Mouse (Mus musculus): Measurements from ENCODE around the gene Dhx32. TPM values are rescaled to one million over a fixed set of nuclear protein-coding genes. Genes with fewer than 3 reads are reported as not detected.
"Not testable (repeated sequence)": the region's sequence is repeated elsewhere in the genome, so short reads cannot be mapped to it uniquely, and the experiment has no call there.

The Dhx32 gene
- total RNA-seq, 2 experiments from 2014 or later: 4.8 to 24.2 TPM

DNA sequence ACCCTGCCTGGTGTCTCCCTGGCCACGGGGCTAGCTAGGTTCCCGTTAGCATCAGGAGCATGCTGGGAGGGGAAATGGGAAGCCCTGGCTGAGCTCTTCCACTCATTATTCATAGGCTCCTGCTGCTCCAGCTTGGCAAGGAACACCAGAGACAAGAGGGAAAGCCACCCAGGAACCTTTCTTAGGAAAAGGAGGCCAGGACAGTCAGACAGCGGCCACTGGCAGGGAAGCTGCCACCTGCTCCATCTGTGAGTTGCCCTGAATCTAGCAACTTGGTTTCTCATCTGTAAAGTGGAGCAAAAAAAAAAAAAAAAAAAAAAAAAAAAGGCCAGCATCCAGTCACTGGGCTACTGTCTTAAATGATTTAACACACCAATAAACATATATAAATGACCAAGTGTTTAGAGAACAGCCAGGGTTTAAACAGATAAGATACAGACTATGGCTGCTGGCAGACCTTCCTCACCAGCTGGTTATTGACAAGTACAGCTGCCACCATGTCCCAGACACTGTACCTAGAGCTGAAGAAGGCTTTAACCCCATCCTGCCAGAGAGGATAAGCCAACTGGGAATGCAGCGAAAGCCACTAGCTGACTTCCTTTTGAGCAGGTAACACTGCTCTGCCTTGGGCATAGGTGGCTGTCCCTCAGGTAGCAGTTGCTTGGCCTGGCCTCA is 50.4 kb downstream of the Dhx32 start:
- ATAC-seq (replicated peaks; ENCODE audit: low FRiP score, poor library complexity, severe bottlenecking): no peak

DNA sequence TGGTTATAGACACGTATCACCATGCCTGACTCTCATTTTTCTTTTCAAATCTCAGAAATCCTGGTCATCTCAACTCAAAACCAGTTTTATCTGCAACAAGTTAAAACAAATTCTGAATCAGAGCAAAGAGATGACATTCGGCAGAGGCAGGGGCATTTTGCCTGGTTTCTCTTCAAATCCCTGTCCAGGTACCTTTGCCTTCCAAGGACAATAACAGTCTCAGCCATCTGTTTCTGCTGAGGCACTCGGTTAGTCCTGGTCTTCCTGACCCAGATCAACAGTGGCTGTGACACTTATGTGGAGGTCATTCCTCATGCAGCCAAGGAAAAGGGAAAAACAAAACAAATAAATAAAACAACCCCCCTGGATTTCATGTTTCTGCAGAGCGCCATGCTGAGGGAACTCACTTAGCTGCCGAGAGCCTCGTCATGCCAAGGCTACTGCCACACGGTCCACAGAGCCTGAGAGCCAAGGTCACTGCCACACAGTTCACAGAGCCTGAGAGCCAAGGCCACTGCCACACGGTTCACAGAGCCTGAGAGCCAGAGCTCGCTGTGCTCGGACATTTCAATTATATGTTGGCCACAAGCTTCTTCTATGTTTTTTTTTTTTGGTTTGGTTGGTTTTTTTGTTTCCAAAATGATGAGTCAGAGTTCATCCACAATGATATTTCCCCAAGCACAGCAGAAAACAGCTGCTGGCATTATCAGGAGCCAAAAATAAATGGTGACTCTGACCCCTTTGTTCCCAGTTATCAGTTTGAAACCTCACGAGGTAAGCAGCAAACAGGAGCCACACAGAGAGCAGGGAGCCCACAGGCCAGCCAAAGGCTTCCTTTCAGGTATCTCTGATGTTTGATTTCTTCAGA is 52.0 kb downstream of the Dhx32 start:
- no peak for ATAC-seq (replicated peaks; ENCODE audit: low FRiP score, poor library complexity, severe bottlenecking)

DNA sequence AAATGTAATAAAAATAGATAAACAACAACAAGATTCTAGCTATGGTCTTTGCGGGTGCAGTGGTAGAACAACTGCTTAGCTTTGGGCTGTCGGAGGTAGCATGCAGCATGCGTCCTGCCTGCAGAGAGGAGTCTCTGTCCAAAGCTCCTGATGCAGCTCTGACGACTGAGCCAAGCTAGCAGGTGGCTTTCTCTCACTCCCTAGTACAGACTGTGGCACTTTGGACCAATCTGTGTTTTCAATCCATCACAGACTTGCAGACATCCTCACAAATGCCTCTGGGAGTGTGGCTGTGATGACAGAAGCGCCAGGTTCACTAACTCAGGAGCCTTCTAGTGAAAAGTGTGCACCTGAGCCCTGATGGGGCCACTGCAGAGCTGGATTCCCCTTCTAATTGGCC is 53.2 kb downstream of the Dhx32 start:
- no peak for ATAC-seq (replicated peaks; ENCODE audit: low FRiP score, poor library complexity, severe bottlenecking)

DNA sequence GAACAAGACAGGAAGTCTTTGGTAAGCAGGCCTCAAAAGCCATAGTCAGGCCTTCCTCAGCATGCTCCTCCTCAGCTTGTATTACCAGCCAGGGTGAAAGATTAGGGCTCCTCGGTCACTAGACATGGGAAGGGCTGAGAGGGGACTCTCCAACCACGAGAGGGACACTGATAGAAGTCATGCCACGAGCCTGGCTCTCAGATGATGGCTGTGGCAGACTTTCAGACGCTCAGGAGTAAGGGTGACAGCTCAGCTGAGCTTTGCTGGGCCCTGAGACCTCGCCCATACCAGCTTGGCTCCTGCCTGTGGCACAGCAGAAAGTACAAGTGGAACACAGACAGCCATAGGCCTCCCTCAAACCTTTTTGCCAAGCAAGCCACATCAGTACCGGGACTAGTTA is 55.5 kb downstream of the Dhx32 start:
- ATAC-seq (replicated peaks; ENCODE audit: low FRiP score, poor library complexity, severe bottlenecking): no peak

DNA sequence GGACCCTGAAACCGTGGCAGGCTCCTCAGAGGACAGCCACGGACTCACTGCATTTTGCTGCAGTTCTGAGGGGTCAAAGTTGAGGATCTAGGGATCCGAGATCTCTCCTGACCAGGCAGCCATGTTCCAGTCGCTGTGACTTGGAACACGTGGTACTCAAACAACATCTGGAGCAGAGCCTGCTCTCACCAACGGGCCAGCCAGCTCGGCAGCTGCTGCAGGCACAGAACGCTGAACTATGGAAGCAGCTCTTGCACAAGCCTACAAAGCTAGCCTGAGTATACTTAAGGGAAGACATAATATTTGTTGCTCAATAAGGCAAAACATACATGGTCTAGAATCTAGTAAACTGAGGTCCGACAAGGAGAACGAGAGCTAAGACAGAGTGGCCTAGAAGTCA is 57.0 kb downstream of the Dhx32 start:
- no peak for ATAC-seq (replicated peaks; ENCODE audit: low FRiP score, poor library complexity, severe bottlenecking)

DNA sequence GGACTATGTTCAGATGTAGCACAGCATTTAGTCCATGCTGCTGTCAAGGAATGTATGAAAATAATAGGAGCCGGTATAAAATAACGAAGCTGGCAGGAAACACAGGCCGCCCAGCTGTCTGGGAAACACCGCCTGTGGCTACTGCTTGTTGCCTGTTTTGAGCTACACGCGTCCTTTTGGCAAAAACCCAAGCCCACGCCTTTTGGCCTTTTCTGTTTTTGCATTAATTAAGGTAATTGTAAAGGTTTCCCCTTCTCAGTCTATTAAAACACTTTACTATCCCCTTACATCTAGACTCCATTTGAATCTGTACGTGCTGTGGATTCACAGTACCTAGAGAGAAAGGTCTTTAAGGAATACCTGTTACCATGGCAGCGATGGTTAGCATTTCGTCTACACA is 57.7 kb downstream of the Dhx32 start:
- ATAC-seq (replicated peaks; ENCODE audit: low FRiP score, poor library complexity, severe bottlenecking): no peak

DNA sequence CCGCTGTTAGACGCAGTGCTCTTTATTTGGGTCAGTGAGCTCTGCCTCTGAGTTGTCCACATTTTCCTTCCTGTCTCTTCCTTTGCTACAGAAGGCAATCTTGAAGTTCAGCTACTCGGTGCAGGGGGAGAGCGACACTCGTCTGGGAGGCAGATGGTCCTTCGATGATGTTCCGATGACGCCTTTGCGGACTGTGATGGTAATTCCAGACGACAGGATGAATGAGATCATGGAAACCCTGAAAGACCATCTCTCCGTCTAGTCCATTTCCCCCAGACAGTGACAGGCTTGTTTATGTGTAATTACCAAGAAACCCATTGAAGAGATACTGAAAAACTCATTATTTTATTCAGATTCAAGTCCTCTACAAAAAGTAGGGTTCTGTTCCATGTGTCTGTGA is 61.9 kb downstream of the Dhx32 start:
- no peak for ATAC-seq (replicated peaks; ENCODE audit: low FRiP score, poor library complexity, severe bottlenecking)

DNA sequence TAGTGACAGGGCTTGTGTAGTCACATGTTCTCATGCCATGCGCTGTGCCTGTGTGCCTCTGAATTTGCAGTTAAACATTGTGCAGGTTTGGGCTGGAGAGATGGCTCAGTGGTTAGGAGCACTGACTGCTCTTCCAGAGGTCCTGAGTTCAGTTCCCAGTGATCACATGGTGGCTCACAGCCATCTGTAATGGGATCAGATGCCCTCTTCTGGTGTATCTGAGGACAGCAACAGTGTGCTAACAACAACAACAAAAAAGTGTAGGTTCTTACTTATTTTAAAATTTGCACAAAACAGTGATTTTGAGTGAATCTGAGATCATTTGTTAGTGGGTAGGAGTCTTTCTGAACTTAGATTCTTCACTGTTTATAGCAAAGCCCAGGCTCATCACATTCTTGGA is 63.9 kb downstream of the Dhx32 start:
- ATAC-seq (replicated peaks; ENCODE audit: low FRiP score, poor library complexity, severe bottlenecking): no peak

DNA sequence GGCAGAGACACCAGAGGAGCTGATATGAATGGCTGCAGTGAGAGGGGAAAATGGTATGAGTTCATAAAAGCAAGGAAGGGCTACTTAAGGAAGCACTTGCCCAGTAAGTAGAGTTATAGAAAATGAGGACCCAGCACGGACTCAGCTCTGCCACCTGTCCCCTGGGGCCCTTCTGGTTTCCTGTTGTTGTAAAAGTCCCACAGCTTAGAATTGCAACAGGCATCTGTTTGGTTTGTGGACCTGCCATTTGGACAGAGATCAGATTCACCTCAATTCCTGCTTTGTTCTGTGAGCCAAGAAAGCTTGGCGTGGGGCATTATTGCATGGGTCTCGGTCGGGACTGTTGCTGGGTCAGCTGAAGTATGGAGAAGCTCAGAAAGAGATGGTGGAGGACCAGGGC is 67.1 kb downstream of the Dhx32 start:
- no peak for ATAC-seq (replicated peaks; ENCODE audit: low FRiP score, poor library complexity, severe bottlenecking)

DNA sequence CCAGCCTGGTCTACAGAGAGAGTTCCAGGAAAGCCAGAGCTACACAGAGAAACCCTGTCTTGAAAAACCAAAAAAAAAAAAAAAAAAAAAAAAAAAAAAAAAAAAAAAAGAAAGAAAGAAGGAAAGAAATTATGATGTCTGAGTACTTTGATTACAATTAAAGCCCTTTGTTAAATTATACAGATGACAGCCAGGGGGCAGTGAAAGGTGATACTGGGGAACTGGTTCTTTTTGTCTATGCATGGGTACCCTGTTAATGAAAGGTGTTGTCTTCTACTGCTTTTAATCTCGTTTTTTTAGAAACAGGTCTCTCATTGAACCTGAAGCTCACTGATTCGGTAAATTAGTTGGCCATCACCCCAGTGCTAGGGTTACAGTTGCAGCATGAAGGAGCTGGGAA is 75.2 kb downstream of the Dhx32 start:
- ATAC-seq (replicated peaks; ENCODE audit: low FRiP score, poor library complexity, severe bottlenecking): no peak

DNA sequence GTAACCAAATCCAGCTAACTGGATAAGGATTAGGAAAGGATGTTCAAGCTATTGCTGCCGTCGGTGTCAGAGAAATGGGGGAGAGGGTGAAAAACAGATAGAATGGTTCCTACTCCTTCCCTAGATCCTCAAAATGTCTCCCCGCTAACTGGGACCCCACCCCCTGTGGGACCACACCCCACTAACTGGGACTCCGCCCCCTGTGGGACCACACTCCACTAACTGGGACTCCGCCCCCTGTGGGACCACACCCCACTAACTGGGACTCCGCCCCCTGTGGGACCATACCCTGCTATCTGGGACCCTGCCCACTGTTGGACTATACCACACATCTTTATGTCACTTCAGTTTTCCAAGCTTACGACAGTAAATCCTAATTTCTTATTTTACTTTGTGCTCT is 78.6 kb downstream of the Dhx32 start:
- no peak for ATAC-seq (replicated peaks; ENCODE audit: low FRiP score, poor library complexity, severe bottlenecking)

DNA sequence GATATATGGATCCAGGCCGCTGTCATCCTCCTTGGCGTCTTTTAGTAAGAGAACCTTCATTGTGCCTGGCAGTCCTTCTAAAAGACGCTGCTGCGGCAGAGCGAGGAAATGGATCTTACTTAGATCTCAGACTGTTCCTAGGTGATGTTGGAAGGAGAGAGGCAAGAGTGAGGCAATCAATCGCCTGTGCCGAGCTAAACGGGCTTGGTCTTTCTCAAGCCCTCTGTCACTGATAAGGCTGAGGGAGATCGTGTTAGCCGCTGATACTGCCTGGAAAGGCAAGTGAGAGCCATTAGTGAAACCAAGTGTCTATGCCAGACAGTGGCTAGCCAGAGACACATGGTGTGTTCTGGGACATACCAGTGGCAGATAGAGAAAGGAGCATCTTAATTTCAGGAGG is 80.2 kb downstream of the Dhx32 start:
- peak; percentile 84 for ATAC-seq (replicated peaks; ENCODE audit: low FRiP score, poor library complexity, severe bottlenecking)

DNA sequence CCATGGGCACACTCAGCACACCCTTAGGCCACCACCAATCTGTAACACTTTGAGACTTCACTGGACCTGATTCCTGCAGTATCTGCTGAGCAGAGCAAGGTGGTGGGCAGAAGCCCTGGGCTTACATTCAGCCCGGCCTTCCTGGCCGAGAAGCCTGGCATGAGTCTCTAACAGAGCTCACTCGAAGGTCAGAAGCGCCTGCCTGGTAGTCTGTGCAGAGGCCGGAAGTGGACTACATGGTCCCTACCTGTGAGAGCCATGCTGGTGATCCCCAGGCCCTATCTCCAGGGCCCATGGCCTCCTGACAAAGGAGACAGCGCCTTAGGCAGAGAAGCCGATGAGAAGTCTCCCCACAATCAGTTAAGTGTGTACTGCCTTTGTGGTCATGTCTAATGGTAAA is 81.2 kb downstream of the Dhx32 start:
- ATAC-seq (replicated peaks; ENCODE audit: low FRiP score, poor library complexity, severe bottlenecking): 0 out of 2 replicates have a peak, but pooled peaks have one; percentile 2

DNA sequence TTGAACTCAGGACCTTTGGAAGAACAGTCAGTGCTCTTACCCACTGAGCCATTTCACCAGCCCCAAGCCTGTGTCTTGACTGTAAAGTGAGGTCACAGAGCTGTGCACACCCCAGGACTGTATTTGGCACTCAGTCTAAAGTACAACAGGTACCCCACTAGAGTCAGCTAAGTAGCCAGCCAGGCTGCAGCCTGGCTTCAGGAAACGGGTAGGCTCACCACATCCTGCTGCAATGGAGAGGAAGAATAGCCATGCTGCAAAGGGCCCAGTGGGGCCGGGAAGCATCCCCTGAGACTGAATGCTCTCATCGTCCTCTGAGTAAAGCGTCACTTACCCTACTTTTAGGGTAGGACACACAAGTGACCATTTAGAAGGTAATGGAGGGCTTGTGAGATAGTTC is 82.6 kb downstream of the Dhx32 start:
- ATAC-seq (replicated peaks; ENCODE audit: low FRiP score, poor library complexity, severe bottlenecking): no peak

DNA sequence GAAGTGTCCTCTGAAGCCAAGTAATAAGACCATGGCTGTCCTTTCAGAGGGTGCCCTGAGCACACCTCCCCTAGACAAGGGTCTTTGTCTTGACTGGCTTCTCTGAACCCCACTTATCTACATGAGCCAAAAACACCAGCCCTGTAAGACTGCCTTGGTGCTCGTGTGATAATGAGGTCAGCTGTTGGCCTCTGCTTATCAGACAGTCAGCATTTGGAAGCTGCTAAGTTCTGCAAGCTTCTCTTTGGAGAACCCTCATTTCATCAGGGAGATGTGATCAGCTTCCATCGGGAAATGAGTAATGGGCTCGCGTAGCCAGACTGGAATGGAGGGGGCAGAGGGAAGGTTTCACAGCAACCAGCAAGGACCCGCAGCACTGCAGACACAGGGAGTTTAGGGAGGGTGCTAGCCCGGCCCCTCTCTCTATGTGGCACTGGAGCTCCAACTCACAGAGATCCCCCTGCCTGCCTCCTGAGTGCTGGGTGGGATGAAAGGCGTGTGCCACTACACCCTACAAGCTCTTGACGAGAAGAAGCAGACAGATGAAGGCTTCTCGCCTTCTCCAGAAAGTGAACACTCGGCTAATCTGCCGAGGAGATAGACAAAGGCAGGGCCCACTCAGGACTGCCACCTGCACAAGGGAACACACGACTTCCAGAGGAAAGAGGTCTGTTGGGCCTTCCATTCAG is 84.4 kb downstream of the Dhx32 start:
- ATAC-seq (replicated peaks; ENCODE audit: low FRiP score, poor library complexity, severe bottlenecking): peak; percentile 68

DNA sequence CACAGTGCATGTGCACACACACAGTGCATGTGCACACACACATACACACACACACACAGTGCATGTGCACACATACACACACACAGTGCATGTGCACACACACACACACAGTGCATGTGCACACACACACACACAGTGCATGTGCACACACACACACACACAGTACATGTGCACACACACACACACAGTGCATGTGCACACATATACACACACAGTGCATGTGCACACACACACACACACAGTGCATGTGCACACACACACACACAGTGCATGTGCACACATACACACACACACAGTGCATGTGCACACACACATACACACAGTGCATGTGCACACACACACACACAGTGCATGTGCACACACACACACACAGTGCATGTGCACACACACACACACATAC is 96.9 kb downstream of the Dhx32 start:
- ATAC-seq (replicated peaks; ENCODE audit: low FRiP score, poor library complexity, severe bottlenecking): not testable (repeated sequence)

DNA sequence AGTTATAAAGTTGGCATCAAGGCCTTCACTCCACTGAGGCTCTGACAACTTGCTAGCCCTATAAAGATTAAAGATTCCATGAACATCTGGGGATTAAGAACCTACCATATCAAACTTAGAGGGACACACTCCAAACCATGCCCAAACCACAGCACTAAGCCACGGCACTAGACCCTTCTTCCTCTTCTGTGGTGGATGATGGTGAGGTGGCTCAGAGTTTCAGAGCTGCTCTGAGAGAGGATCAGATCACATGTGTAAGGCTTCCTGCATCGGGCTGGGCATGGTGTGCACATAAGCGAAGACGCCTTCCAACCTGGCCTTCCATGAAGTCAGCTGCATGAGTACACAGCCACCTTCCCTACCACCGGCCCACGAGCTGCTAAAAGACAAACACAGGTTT is 97.8 kb downstream of the Dhx32 start:
- no peak for ATAC-seq (replicated peaks; ENCODE audit: low FRiP score, poor library complexity, severe bottlenecking)

DNA sequence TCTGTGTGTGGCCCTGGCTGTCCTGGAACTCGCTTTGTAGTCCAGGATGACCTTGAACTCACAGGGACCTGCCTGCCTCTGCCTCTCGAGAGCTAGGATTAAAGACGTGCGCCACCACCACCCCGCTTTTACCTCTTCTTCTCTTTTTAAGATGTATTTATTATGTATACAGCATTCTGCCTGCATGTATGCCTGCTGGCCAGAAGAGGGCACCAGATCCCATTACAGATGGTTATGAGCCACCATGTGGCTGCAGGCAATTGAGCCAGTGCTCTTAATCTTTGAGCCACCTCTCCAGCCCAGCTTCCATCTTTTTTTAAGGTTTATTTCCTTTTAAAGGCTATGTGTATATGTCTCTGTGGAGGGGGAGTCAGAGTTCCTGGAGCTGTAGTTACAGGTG is 98.4 kb downstream of the Dhx32 start:
- no peak; the same call in 1 of the 2 replicates for ATAC-seq (replicated peaks; ENCODE audit: low FRiP score, poor library complexity, severe bottlenecking)

DNA sequence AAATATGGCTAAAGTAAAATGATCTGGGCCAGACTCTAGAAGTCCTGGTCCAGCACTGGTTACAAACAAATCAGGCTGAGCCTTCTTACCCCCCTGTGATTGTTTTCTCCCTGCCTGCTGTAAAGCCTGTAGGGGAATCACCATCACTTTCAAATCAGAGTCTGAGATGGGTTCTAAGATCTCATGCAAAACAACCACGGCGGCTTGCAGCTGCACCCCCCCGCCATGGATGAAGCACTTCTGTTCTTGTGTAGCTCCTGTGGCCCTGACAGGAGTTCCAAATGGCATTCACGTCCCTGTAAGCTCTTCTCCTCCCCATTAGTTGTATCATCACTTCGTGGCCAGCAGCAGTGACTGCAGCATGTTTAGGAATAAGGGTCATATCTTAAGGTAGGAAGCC is 98.9 kb downstream of the Dhx32 start:
- ATAC-seq (replicated peaks; ENCODE audit: low FRiP score, poor library complexity, severe bottlenecking): no peak

DNA sequence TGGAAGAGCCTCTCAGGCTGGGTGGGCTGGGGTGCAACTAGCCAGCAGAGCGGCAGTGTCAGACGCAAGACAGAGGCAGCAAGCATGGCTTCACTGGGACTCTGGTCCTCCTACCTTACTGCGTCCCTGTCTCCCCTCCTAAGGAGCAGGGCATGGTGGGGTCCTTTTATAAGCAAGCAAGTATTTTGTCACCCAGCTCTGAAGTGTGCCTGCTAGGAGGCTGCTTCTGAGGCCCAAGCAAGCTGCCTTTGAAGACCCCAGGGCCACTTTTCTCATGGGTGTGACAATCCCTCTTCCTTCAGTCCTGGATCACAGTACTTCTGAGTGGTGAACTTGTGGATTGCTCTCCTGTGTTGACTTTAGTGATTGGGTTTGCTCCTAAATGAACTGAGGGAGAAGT is 102.6 kb downstream of the Dhx32 start, which contains the start of gene Mmp21:
Mmp21 (minus strand) TSS at position 101 of the 400 bp plus-strand sequence.
- no peak for ATAC-seq (replicated peaks; ENCODE audit: low FRiP score, poor library complexity, severe bottlenecking)

DNA sequence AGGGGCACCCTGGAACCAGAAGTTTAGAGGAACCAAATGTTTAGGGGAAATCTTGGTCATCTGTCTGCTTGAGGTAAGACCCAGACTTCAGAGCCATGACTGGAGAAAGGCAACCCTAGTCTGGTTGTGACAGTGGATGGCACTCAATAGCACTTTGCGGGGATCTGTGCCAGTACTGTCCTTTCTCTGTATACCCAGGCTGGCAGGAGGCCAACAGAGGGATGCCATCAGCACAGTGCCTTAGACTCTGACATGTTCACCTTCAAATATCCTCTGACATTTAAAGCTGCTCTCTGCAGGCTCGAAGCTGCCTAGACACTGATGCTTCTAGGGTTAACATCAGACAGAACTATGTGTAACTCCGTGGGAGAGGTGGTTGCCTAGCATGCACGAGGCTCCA is 103.1 kb downstream of the Dhx32 start:
- ATAC-seq (replicated peaks; ENCODE audit: low FRiP score, poor library complexity, severe bottlenecking): no peak
